Comparison of ENCODE assay signal across 10 mouse cellular contexts in the genomic region with DNA sequence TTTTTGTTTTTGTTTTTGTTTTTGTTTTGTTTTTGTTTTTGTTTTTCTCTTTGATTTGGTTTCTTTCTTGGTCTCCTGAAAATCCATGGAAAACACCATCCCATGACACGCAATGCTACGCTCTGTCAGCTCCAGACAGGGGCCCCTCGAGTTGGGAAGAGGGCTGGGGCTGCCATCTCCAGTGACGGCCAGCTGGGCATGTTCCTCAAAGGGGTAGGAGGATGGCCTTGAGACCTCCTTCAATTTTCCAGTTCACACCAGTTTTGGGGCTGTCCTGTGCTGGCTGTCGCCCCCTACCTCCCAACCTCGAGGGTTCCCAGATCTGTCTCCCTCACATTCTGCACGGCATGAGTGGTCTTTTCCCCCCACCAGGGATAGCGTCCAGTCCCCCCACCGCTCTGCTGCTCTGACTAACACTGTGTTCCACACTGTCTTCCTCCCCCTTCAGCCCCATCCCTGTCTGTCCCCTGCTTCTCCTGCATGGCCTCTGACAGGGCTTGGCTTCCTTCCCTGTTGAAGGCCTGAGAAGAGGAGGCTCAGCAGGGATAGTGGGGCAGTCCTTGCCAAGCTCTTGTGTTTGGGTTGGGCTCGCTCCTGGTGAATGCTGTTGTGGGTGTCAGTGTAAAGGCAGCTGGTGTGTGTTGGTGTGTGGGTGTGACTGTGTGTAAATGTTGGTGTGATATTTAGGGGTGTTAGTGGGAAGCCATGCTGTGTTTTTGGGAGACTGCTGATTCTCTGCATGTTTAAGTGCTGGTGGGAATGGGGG. TPM values are rescaled to one million over a fixed set of nuclear protein-coding genes. Genes with fewer than 3 reads are reported as not detected.
DNase-seq lines count a peak whose midpoint lies in the region; ATAC-seq and TF ChIP-seq lines count a peak whose summit lies in the region.
"Had no signal": no experiment of that assay in that cellular context is flagged by ENCODE, and none has a peak within 500 bp of the region (broad histone marks: within the 10 kb centered on the region; RNA-seq: fewer than 3 reads in every experiment).

No protein-coding gene starts in this region.

- H3K9me3 ChIP-seq in lung, embryonic 14.5 days (ENCODE audit: low read depth, low read length): no peaks in the 10 kb centered on the region
- no peaks in the 10 kb centered on the region for H3K9me3 ChIP-seq in forebrain, embryonic 12.5 days
- H3K9me3 ChIP-seq: limb, embryonic 15.5 days had no signal

- H3K9ac ChIP-seq in lung, embryonic 14.5 days: no peak overlapping the region
- H3K9ac ChIP-seq in forebrain, embryonic 12.5 days: no peak overlapping the region
- H3K9ac ChIP-seq: limb, embryonic 15.5 days had no signal

- no peak for TF ChIP-seq POLR2A in kidney, adult 2 months (IDR thresholded peaks at IDR 0.05; ENCODE audit: low read depth, low read length)

- 41% methylated on average over 10 of the region's 10 CpGs for WGBS in lung, embryonic 14.5 days
- 52% methylated on average over 10 of the region's 10 CpGs for WGBS in forebrain, embryonic 12.5 days
- 70% methylated on average over 10 of the region's 10 CpGs for WGBS in kidney, adult 2 months

- no peak overlapping the region for H3K4me3 ChIP-seq in lung, embryonic 14.5 days (ENCODE audit: low read depth, low read length)
- H3K4me3 ChIP-seq in forebrain, embryonic 12.5 days (replicated peaks): no peak overlapping the region
- H3K4me3 ChIP-seq in kidney, adult 2 months (ENCODE audit: insufficient read depth, low read depth, low read length): no peak overlapping the region
- H3K4me3 ChIP-seq: erythroblast, embryonic 14.5 days; limb, embryonic 15.5 days had no signal

- no peaks in the 10 kb centered on the region for H3K36me3 ChIP-seq in lung, embryonic 14.5 days (ENCODE audit: insufficient read depth)
- H3K36me3 ChIP-seq in forebrain, embryonic 12.5 days (replicated peaks): no peaks in the 10 kb centered on the region
- no peaks in the 10 kb centered on the region for H3K36me3 ChIP-seq in kidney, adult 2 months (ENCODE audit: control insufficient read depth, insufficient read depth, low read length)
- H3K36me3 ChIP-seq: limb, embryonic 15.5 days had no signal

- ATAC-seq in lung, embryonic 14.5 days (ENCODE audit: insufficient read depth): peak; percentile 44; the same call in 1 of the 2 replicates
- ATAC-seq in forebrain, embryonic 12.5 days (ENCODE audit: low FRiP score): peak; percentile 39; the same call in 1 of the 2 replicates

- H3K27me3 ChIP-seq in lung, embryonic 14.5 days (ENCODE audit: insufficient read depth, low read length): no peaks in the 10 kb centered on the region
- 0 out of 2 replicates have a peak, but pooled peaks cover 2% of the 10 kb centered on the region for H3K27me3 ChIP-seq in forebrain, embryonic 12.5 days
- no peaks in the 10 kb centered on the region for H3K27me3 ChIP-seq in kidney, adult 2 months (replicated peaks; ENCODE audit: control insufficient read depth, insufficient read depth, low read length)

- H3K4me2 ChIP-seq in lung, embryonic 14.5 days: no peak overlapping the region
- H3K4me2 ChIP-seq in forebrain, embryonic 12.5 days: no peak overlapping the region
- H3K4me2 ChIP-seq: limb, embryonic 15.5 days had no signal

- H3K4me1 ChIP-seq in lung, embryonic 14.5 days (ENCODE audit: insufficient read depth): no peaks in the 10 kb centered on the region
- peaks cover 36% of the 10 kb centered on the region for H3K4me1 ChIP-seq in forebrain, embryonic 12.5 days
- H3K4me1 ChIP-seq in kidney, adult 2 months (ENCODE audit: control insufficient read depth, insufficient read depth, low read length): no peaks in the 10 kb centered on the region

- DNase-seq in lung, embryonic 14.5 days: peak; percentile 26
- DNase-seq in lung, postnatal 14 days: no peak
- DNase-seq in left cerebral cortex, adult 18-20 months (ENCODE audit: low spot score in 2 of 2): peak; percentile 65 to 84
- peak; percentile 77 for DNase-seq in right cerebral cortex, postnatal 25 days
- no peak for DNase-seq in adrenal gland, postnatal 10 days
- DNase-seq in T-cell, adult 2 months (ENCODE audit: low spot score): no peak
- no peak for DNase-seq in kidney, adult 2 months

- TF ChIP-seq CTCF in lung, embryonic 14.5 days (IDR thresholded peaks at IDR 0.05; ENCODE audit: low read depth): 0 out of 2 replicates have a peak, but pooled peaks have one; percentile 3
- TF ChIP-seq CTCF in kidney, adult 2 months (conservative IDR thresholded peaks at IDR 0.05; ENCODE audit: insufficient read depth, insufficient read length, low read depth, low read length): no peak

- H3K27ac ChIP-seq in lung, embryonic 14.5 days (ENCODE audit: low read depth): no peak overlapping the region
- peak overlapping the region; percentile 47; the same call in 1 of the 2 replicates for H3K27ac ChIP-seq in forebrain, embryonic 12.5 days
- no peak overlapping the region for H3K27ac ChIP-seq in kidney, adult 2 months (ENCODE audit: insufficient read depth, low read depth, low read length)
- H3K27ac ChIP-seq: limb, embryonic 15.5 days had no signal

RNA-seq across cellular contexts. Expression of a gene that starts 46.0 kb away (rescaled TPM):
- 0.47 and 1.1 TPM in 2 replicates for polyA plus RNA-seq in lung, embryonic 14.5 days (2014; fragmentation: Nextera tagmentation; extraction: Ambion mirVana)
- 17.1 and 17.6 TPM in 2 replicates for polyA plus RNA-seq in forebrain, embryonic 12.5 days (2016; fragmentation: Nextera tagmentation; extraction: Ambion mirVana)
- 100 to 1,000 TPM; 549 to 568 TPM for total RNA-seq in left cerebral cortex, adult 18-20 months (2021)
- 10 to 100 TPM in 1 of 2 experiments, 1 to 10 TPM in 1; 7.5 to 14.5 TPM for total RNA-seq in adrenal gland, postnatal 10 days (2021)
- polyA plus RNA-seq in kidney, adult 2 months (2012; rRNA removed): 5.9 and 6.4 TPM in 2 replicates

Comparison
In these comparisons a context has a peak if more than half of its experiments do, and no peak if none do; other contexts are left out.
1. DNase-seq: peak in lung, embryonic 14.5 days (single experiment), left cerebral cortex, adult 18-20 months (2 of 2) and right cerebral cortex, postnatal 25 days (single experiment); none in lung, postnatal 14 days (single experiment), adrenal gland, postnatal 10 days (single experiment), T-cell, adult 2 months (single experiment) and kidney, adult 2 months (single experiment).